Mouse (Mus musculus) frontal cortex, adult (tissue): Measurements from ENCODE around the gene Polk.

Experiments
- ATAC-seq: cut with Nextera tagmentation; 2 replicates; pipeline ENCODE4 v1.9.2; 2017; ENCODE audit warnings: mild to moderate bottlenecking, moderate library complexity, mixed read lengths; ENCODE audit not compliant: low TSS enrichment

The Polk gene

DNA sequence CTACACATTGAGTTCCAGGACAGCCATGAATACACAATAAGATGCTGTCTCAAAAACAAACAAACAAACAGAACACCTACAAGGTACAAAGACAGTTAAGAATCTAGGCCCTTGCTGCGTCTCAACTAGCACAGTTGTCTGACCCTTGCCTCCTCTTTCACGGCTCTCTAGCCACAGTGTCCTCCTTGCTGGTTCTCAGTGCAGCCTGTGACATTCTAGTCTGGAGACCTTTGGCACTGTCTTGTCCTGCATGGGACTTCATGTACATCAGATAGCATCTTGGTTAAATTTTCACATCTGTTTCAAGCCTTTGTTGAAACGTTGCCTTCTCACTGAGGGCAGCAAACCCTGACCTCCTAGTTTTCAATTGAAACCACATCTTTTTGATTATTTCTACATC lies 13.6 kb downstream of the Polk start:
- ATAC-seq = no peak

DNA sequence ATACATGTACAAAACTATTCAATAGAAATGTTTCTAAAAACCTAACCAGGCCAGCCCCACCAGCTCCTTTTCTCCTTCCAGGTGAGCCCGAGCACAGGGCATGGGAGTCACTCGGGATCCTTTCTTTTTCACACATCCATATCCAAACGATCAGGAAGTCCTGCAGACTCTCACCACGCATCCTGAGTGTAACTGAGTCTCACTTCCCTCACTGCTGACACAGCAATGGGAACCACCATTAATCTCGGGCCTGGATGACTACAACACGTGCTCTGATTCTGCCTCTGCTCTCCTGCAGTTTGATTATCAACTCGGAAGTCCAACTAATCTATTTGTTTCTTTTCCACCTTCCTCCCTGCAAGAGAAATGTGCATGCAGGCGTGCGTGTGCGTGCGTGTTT lies 14.5 kb downstream of the Polk start:
- no peak for ATAC-seq

DNA sequence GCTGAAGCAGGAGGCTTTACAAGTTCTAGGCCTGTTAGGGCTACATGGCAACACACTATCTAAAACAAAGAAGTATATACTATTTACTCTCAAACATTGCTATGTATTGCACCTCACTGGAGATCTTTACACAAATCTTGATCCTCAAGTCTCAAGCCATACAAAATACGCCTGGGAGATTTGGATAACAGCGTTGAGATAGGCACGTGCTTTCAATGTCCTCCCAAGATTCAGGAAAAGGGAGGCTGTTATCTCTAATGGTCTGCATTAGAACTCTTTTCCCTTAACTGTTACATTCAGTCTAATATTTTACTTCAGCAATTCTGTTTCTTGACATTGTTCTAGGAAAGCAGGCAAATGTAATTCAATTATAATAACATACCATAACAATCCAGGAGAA lies 15.4 kb downstream of the Polk start:
- no peak for ATAC-seq

DNA sequence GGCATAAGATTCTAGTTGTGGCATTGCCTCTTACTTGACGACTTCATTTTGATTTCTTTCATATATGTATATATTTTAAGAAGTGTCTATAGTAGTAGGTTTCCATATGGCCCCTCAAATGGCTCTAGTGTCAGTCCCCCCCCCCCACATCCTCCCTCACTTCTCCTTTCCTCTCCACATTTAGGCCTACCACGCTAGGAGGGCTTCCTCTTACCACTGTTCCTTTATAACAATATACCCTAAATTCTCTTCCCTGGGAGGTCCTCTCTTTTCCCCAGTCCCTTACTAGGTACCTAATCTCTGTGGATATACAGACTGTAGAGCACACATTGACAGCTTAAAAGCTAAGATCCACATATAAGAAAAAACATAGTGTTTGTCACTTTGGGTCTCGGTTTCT lies 21.1 kb downstream of the Polk start:
- ATAC-seq = no peak

DNA sequence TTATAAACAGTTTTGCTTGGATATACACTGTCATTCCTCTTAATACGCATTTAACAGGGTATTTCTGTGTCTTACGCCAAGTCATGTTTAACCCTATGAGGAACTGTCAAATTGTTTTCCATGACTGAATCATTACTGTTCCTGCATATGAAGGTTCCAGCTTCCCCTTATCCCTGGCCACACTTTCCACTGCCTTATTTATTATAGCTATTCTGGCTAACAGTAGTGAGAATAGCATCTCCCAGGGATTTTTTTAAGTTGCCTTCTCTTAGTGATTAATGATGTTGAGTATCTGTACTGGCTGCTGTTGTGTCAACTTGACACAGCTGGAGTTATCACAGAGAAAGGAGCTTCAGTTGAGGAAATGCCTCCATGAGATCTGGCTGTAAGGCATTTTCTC lies 25.0 kb downstream of the Polk start:
- no peak for ATAC-seq

DNA sequence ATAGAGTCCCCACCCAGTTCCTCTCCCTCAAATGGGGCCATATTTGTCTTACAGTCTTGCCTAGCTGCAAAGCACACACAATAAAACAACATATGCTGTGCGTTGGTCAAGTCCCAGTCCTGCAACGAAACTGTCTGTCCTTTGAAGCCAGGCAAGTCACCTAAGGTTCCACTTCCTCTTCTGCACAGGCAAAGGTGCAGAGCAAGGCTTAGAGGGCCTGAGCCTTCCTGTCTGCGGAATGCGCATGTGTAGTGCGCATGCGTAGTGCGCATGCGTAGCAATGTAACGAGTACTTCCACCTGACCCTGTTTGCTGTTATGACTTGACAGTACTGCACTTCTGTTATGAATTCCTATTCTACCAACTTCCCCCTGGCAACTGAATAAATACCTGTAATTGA lies 26.1 kb downstream of the Polk start:
- ATAC-seq = no peak

DNA sequence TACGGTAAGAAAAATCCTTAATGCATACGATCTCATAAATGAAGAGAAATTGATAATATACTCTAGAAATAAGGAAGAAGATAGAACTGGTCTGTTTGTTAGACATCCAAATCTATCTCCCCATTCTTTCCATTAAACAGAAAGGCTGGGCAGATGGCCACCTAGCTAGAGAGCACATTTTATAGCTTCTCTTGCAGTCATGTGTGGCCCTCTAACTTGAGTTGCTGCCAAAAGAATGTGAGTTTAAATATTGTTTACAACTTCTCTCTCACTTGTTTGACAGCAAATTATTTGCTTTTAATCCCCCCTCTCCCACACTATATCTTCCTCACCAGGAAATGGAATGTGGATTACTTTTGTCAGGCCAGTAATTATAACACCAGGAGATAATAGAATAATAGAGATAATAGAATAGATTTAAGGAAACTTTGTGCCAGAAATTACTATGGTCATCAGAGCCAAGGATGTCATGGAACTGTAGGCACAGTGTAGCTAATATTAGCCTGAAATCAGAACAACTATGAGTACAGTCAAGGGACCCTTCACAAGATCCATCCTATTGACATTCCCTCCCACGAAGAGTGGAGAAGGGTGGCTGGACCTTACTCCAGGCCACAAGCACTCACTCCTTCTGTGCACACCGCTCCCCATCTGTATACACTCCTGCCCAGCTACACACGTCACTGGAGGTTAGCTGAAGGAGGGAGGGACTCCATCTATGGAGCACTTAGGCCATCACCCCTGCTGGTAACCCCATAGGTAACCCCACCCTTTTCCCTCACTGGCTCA lies 28.0 kb downstream of the Polk start:
- no peak for ATAC-seq

DNA sequence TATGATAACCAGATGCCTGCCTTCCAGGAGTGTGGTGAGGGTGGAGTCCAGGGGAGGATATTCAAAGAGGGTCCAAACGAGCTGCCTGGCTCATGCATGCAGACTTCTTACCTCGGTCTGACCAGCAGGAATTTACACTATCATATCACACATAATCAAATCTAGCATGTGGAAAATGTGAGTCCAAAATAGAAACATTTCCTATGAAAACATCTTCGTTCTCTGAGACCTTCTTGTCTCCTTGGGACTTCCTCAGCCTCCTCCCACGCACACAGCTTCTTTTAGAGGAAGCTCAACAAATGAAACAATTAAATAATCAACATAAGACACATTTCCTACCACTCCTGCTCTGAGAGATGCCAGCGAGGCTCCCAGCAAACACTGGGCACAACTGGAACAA lies 30.5 kb downstream of the Polk start:
- no peak for ATAC-seq

DNA sequence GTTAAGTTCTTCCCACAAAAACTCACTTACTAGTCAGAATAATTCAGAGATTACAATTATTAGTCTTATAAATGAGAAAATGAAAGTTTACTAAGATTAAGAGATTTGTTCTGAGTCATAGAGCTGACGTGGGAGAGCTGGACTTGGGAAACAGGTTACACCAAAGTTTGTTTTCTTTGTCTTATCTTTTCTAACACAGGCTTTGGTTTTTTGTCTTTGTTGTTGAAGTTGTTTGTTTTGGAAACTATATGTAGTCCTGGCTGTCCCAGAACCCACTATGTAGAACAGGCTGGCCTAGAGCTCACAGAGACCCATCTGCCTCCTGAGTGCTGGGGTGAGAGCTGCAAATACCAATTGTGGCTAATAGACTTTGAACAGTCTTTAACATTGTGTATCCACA lies 31.1 kb downstream of the Polk start:
- no peak for ATAC-seq

DNA sequence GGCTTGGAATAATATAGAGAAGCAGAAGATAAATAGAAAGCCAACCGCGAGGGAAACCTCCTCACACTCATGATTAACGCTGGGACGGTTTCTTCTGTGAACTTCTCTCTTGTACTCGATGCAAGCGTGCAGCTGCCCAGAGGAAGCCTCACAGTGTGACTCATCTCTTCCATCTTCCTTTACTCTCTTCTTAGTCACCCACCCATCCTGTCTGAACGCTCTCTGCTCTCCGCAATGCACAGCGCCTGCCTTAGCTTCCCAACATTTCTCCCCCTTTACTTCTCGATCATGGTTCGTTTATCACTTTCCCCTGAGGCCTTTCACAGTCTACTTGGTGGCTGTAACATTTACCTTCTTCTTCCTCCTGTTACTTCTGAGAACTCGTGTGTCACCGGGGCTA lies 31.7 kb downstream of the Polk start:
- ATAC-seq = peak; percentile 97

DNA sequence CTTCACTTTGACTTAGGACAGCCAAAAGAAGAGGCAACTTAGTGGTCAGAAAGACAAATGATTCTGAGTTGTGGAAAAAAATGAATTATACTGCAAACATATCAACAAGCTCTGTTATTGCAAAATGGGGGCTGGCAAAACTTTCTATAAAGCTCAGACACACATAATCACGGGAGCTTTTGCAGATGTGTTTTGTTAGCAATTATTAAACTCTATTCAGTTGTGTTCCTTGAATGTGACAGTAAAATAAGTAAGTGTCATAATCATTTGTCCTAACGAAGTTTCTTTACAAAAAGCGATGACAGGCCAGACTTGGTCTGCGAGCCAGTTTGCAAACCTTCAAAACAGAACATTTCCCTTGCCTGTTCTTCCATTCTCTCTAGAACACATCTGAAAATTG lies 34.8 kb downstream of the Polk start:
- ATAC-seq = no peak

DNA sequence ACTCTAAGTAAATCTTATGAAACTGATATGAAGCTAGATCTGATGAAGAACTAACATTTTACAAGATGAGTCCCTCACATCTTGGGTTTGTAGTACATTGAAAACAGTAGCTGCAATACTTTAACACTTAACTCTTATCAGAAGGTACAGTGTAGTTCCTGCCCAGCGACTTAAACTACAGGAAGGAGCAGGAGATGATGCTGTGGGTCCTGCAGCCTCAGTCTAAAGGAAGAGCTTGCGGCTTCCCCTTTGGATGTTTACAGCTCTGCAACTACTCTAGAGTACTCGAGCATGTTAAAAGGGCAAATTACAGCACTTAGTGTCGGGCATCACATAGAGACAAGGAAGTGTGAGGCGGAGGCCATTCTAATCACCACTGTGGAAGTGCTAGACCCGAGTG lies 36.1 kb downstream of the Polk start:
- no peak for ATAC-seq

DNA sequence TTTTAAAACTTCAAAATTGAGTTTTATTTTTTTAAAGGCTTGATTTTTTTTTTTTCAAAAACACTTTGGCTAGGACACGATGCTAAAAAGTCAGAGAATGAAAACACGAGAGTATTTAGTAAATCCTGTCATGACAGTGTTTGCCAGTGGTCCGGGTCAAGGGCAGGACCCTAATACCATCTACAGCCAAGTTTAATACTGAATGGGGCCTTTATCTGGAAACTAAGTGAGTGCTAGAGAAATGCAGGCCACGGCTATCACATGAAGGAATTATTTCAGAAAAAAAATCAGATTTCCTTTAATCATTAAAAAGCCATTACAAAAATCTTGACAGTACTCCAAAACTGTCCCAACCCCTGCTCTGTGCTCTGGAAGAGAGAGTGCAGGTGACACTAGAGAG lies 36.7 kb downstream of the Polk start:
- no peak for ATAC-seq

DNA sequence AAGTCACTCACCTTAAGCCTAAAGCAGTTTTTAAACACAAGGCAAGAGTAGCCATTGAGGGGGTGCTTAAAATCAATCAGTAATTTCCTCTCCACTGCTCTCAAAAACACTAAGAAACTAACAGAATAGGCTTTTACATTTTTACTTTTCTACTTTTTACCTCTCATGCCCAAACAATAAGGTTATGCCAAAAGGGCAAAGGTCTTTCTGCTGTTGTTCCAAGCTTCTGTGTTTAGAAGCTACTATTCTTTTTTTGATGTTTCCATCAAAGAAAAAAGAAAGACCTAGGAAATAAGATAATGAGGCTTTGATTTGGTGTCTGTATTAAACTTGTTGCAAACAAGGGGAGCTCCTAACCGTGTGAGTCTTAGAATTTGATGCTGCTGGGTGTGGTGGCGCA lies 42.5 kb downstream of the Polk start:
- no peak for ATAC-seq

DNA sequence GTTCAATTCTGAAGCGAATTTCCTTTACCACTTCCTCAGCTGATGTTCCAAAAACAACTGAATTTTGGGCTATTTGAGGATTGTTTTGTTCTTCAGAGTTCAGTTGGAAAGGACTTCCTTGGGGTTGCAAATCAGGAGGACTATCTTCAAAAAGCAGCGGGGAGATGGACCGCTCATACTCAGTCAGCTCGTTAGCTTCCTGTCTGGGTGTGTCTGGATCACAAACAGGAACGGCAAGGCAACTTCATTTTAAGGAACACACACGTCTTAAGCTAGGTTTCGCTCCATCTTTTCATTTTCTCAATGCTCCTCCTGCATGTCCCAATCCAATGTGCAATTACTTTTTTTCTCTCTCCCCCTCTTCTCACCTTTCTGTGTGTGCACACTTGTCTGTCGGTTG lies 45.7 kb downstream of the Polk start:
- ATAC-seq = no peak

DNA sequence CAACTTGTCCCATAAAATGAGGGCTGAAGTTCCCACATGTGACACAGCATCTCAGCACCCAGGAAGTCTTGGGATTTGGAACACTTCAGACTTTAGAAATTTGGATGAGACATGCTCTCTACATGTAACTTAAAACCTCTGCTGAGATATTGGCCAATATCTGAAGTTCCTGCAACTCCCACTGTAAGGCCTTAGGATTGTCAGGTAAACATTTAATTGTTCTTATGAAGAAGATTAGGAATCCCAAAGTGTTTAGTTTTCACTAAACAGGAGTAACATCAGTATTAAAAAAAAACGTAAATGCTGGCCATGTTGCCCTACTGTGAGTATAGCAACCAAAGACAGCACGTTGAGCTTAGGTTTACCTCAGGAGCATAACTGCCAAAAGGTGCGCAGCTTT lies 51.9 kb downstream of the Polk start, which contains the start of gene Gm17622:
Gene Gm17622, plus strand, starts transcription at position 301 of the 400 bp plus-strand sequence.
- no peak for ATAC-seq

DNA sequence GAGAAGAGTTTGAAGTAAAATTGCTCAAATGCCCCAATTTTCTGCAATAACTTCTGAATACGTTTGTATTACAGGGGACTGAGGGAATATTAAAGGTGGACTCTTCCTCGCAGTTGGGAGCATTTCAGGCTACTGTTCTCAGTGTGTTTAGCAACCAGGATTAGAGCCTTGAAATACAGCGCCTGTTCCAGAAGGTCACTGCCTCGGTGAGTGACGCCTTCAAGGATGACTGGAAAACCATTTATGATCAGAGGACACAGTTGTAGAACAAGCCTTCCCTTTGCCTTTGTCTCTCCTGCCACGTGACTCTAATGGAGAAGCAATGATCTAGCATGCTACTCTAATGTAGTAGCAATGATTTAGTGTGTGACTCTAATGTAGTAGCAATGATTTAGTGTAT lies 54.4 kb downstream of the Polk start:
- ATAC-seq = no peak

DNA sequence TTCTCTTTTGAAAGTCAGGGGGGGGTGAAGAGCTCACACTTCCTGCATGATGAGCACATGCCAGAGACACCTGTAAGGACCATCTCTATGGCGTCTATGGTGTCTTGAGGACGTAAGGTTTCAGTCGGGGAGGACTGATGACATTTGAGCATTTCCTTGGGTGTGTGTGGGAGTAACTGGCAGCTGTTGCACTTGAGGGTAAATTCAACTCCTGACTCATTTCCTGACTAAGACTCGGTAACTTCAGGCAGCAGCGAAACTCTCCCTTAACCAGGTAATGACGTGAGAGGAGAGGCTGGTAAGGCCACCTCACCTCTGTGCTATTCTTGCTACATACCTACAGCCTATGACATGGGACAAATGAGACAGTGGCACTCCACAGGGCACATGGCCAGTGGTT lies 55.1 kb downstream of the Polk start:
- no peak for ATAC-seq

DNA sequence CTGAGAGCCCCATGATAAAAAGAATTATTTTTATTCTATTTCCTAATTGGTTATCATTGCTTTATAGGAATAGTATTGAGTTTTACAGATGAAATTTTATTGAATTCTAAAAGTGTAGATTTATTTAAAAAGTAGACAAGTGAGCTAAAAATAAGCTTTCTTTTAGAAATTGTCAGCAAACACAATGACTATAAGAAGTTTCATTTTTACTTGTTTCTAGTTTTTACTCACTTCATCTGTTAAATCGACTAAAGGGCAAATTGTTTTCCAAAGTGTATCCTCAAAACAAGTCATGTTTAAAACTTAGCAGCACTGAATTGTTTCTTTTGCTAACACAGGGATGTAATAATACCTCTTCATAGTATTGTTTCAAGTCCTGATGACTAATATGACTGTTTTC lies 63.4 kb downstream of the Polk start:
- ATAC-seq = no peak

DNA sequence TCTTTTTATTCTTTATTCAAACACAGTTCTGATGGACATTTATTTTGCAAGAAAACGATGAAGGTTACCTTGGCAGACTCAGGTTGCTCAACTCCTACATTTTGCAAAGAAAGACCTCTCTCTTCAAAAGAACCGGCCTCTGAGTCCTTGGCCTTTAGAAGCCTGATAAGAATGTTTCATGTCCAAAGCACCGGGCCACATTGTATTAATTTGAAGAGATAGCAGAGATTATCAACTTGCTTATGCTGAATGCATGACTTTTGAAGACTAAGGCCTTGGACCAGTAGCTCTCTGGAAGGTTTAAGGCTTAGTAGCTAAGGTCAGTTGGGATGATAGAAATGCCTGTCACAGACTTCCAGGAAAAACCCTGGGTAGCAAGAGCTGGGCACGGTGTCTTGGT lies 65.2 kb downstream of the Polk start:
- ATAC-seq = no peak

DNA sequence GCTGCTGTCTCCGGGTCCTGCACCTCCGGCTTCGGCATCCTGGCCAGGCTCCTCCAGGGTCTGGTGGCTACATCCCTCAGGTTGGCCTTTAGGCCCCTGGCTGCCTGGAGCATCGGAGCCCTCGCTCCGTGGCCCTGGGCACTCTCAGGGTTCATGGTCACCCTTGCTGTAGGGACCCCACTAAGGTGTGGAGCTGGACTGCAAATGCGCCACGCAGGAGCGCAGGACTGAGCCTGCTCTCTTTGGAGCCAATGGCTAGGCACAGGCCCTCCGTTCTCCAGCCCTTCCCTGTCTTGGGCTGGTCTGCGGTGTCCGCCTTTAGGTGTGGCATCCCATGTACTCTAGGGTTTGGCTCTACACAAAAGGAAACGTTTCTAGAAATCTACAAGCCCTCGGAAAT lies 71.4 kb downstream of the Polk start, which contains the start of gene Ankdd1b:
Gene Ankdd1b, minus strand, starts transcription at position 242 of the 400 bp plus-strand sequence.
- ATAC-seq = no peak

DNA sequence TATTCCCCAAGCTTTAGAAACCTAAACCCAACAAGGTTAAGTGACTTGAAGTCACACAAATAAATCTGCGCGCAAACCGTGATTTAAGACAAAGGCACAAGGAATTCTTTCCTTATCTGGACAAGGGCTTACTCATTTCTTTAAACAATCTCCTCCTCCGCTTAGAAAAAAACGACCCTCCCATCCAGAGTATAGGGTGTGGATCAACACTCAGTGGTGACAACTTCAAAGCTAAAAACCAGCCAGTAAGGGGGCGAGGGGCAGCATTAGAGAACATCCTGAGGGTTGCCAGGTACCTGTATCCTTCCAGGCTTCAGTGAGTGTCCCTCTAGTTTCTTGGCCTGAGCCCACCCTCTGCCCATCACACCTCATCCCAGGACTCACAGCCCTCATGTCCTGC lies 71.8 kb downstream of the Polk start:
- ATAC-seq = no peak

DNA sequence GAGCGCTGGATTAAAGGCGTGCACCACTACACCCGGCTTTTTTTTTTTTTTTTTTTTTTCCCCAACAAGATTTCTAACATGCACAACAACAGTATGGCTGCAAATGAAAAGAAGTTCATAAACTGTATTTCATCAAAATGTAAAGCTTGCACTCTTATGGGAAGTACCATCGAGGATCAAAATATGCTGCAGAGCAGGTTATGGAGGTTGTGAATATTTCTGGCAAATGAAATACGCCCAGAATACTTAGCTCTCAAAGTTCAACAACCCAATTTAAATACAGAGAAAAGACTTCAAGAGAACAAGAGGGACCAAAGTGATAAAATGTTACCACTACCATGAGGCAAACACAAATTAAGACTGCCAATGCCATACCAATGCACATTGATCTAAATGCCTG lies 73.7 kb downstream of the Polk start:
- ATAC-seq = no peak

DNA sequence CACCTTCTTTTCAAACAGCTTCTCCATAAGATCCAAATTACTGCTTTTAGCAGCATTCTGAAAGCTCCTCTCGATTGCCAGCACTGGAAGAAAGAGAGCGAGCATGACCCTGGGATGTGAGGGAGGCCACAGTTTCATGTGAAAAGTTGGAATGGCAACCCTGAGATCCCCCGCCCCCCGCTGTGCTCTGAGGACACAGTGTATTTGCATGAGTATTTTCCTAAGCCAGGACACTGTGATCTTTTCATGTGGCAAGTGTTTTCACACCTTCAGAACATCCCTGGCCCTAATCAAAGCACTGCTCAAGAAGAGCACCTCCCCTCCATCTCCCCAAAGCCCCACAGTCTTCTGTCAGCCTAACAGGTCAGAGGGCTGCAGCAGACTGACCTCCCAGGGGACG lies 77.1 kb downstream of the Polk start:
- no peak for ATAC-seq
